Mouse (Mus musculus) kidney, adult 2 months (tissue): ENCODE measurements around the gene Cdr2. TPM values are rescaled to one million over a fixed set of nuclear protein-coding genes. Genes with fewer than 3 reads are reported as not detected.

Experiments used
- polyA plus RNA-seq: library from polyadenylated mRNA; depleted of rRNA; stranded (reverse); fragments of >200 nt; gene quantifications from 2 replicates; pipeline ENCODE4 v1.2.3, GENCODE M21; 2012; rRNA removed

Gene Cdr2
- polyA plus RNA-seq, 1 experiment = 30.8 TPM

Other genes starting within 250 kb of the Cdr2 start
- 0.53 and 0.77 TPM in 2 replicates for gene Vwa3a, start 243.0 kb downstream of the Cdr2 start, polyA plus RNA-seq
- gene Gm5737, start 169.9 kb downstream of the Cdr2 start, polyA plus RNA-seq = not detected in 2 replicates
- 5.5 and 6.4 TPM in 2 replicates for gene Eef2k, start 139.5 kb downstream of the Cdr2 start, polyA plus RNA-seq
- gene Polr3e, start 64.6 kb downstream of the Cdr2 start, polyA plus RNA-seq = 25.9 and 26.9 TPM in 2 replicates
- gene Mfsd13b, start 197 bp upstream of the Cdr2 start, polyA plus RNA-seq = 1.1 and 1.2 TPM in 2 replicates
- 31.5 and 35.6 TPM in 2 replicates for gene Mettl9, start 52.1 kb upstream of the Cdr2 start, polyA plus RNA-seq
- gene Igsf6, start 92.3 kb upstream of the Cdr2 start, polyA plus RNA-seq = 0.48 and 0.63 TPM in 2 replicates
- gene Otoa, start 99.3 kb upstream of the Cdr2 start, polyA plus RNA-seq = 0.52 and 0.55 TPM in 2 replicates